Mouse (Mus musculus): ENCODE measurements around the gene Wipf1.
"Not testable (repeated sequence)": the region's sequence is repeated elsewhere in the genome, so short reads cannot be mapped to it uniquely, and the experiment has no call there.

Wipf1 gene

DNA sequence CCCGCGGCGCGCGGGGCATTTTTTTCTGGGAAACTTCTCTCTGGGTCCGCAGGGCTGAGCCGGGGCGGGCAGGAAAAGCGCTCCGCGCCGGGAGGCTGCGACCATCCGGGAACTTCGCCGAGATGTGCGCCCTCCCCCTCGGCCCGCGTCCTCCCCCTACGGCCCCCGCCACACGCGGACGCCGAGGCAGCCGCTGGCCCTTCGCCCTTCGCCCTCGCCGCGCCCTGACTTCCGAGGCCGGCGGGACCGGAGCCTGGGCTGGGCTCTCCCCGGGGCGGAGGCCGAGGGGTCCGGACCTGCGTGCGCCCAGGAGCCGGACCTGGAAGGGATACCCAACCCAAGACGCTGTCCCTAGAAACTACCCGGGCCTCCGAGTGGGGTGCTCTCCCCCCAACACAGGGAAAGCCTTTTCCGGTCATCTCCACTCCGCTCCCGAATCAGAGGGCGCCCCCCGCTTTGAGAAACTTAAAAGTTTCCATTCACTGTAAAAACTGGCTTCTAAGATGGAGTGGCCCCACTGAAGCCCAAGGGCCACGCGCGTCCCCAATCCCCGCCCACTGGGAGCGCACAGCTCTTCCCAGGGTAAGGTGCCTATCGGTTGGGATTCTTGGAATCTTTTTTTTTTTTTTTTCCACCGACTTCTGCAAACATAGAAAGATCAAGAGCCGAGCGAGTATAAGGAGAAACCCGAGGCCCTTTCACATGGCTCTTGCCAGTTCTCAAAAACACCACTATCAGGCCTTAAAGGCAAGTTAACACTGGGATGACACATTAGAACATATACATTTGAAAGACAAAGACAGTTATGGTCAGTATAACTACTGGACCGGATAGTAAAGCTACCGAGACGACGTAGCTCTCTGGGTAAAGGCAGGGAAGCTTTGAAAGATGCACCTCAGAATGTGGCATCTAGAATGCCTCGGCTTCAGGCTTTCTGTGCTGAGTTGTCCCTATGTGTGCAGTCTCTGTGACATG is at the start of gene Wipf1:
Gene Wipf1, minus strand, starts transcription at position 379 of the 975 bp plus-strand sequence.
- DNase-seq (ENCODE audit: low spot score in 2 of 2) = peak in 1 of 2 experiments; percentile 37

DNA sequence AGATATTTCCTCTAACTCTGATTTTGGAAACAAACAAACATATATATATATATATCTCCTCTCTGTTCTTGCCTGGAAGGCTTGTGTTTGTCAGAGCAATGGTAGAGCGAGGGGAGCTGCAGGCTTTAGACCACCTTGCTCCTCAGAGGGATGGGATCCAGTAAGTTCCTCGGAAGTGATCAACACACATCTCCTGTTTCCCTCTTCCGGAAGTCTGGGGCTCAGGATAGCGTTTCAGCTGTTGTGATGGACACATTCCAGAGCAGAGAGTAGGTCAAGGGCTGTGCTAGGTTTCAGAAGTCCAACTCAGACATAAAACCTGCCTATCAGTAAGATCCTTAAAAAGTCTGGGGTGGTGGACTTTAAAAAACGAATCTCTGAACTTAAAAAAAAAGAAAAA is 49.6 kb upstream of the Wipf1 start:
- DNase-seq (ENCODE audit: low spot score in 2 of 2) = no peak

DNA sequence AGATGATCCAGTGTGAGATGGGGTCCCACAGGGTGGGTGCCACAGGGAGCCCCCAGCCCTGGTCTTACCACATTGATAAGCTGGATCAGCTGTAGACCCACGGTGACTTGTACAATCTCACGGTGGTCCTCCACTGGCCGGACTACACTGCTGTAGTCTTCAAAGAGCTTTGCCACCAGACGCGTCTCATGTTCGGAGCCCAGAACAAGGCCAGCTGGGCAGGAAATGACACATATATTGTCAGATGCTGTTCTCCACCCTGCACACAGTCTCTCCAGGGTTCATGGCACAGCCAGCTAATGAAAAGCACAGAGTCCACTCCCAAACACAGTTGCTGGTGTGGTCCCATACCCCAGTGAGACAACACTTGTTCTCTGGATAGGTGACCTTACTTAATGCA is 44.9 kb upstream of the Wipf1 start:
- no peak for DNase-seq (ENCODE audit: low spot score in 2 of 2)

DNA sequence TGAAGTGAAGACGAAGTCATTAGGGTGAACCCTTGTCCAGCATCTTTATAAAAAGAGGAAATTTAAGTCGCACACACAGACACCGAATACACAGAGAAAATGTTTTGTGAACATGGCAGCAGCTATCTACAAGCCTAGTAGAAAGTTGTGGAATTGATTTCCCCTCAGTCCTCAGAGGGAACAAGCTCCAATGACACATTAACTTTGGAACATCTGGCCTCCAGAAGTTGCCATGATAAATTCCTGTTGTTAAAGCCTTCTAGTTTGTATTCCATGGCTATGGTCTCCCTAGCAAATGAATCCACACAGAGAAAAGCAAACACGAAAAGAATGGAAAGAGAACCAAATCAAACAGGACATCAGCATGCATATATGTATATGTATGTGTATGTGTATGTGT is 44.0 kb upstream of the Wipf1 start:
- no peak for DNase-seq (ENCODE audit: low spot score in 2 of 2)

DNA sequence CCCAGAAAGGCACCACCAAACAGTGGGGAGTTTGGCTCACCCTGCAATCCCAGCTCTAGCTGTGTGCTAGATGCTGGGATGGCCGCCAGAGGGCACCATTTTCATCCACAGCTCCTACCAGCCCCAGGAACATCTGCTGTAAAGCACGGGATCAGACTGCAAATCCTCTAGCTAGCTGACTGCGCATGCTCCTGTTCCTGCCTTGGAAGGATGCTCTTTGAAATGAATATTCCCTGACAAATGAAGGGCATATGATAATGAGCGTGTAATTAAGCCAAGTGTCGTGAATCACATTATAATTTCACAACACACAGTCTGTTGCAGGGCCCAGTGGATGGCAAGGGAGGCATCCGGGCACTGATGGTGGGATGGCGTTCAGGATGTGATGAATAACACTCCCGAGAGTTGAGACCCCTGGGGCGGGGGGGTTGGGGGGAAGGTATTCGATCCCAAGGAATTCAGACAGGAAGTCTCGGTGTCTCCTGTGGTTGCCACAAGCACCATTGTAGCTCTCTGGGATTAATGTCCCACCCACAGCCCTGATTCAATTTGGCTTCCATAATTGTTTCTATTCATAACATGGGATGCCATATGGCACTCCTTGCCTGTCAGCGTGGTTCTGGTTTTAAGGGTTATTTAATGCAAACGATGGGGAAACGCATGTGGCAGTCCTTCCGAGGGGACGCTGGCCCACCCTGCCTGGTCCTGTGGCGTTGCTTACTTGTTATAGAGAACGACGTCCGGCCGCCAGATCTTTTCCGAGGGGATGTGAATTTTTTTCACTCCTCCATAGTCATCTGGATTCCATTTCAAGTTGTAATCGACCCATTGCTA is 43.2 kb upstream of the Wipf1 start:
- no peak for DNase-seq (ENCODE audit: low spot score in 2 of 2)

DNA sequence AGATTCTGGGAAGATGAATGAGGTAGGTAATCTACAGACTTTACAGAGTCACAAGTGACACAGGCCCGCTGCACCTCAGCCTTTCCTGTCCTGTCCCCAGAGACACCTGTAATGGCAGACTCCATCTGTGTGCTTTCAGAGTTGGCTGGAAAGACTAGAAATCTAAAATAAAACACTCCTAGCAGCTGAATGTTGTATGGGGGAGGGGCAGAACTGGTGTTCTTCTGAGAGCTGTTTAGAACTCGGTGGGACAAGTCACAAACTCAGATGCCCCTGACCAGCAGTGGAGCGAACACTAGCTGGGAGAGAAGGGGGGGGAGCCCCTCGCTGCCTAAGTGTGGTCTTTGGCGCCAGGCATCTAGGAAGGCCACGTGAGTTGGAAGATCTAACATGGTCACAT is 42.4 kb upstream of the Wipf1 start:
- no peak for DNase-seq (ENCODE audit: low spot score in 2 of 2)

DNA sequence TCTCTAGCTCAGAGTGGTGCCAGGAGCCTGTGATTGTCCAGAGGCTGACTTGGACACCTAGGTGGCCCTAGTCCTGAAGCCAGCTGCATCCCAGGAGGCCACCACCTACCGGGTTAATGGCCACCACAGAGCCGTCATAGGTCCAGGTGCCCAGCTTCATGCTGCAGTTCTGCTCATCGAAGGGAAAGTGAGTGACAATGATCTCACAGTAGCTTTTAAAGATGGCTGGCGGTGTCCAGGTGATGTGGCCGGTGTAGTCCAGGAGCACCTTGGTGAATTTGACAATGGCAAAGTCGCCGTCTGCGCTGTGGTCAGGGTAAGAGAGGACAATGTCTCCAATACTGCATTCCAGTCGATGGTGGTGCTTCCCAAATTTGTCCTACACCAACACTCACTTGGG is 41.8 kb upstream of the Wipf1 start:
- no peak for DNase-seq (ENCODE audit: low spot score in 2 of 2)

DNA sequence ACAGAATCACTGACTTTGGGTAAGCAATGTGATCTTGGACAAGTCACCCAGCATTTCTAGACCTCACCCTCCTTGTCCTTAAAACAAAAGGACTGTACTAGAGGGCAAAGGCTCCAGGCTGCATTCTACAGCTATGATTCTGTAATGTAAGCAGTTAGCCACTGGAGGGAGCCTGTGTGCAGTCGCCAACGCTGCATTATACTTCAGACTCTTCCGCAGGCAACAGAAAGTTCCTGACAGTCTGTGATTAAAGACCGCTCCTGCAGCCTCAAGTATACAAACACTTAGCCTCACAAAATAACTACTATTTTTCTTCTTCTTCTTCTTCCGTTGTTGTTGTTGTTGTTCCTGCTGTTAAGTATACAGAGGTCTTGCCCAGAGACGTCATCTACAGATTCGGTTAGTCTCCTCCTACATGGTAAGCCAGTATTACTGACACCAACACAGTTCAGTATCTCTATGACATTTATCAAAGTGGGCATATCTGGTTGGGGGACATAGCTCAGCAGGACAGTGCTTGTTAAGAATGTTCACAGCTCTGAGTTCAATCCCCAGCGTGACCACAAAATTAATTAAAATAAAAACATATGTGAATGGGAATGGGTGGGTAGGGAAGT is 37.6 kb upstream of the Wipf1 start:
- DNase-seq (ENCODE audit: low spot score in 2 of 2) = peak; percentile 55 to 61

DNA sequence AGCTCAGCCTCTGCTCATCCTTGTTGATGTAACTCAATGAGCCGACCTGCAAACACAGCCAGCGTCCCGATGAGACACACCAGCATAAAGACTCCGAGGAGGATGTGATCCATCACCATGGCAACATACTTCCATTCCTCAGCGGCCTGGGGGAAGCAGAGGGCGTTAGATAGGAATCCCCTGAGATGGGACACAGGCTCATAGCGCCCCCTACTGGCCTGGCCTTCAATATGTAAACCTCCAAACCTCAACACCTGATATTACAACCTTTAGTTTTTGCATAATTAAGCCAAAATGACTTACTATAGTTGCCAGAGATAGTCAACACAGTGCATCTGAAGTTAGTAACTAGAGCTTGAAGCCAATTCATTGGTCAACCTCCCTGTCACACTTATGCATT is 36.6 kb upstream of the Wipf1 start:
- peak in 1 of 2 experiments; percentile 29 for DNase-seq (ENCODE audit: low spot score in 2 of 2)

DNA sequence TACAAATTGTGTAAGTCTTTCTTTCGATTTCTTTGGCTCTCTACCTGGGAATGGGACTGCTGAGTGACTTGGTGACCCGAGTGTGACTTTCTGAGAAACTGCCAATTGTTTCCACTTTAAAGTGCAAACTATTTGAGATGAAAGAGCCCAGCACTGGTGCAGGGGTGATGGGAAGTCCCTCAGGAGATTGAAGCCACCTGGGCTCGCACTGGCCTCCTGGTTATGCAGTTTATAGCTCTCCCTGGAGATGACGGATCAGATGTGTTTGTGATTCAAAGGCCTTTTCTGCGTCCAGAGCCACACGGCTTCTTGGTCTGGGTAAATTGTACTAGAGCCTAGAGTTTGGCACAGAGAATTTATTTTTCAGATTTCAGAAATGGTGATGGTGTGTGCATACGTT is 34.2 kb upstream of the Wipf1 start:
- no peak for DNase-seq (ENCODE audit: low spot score in 2 of 2)

DNA sequence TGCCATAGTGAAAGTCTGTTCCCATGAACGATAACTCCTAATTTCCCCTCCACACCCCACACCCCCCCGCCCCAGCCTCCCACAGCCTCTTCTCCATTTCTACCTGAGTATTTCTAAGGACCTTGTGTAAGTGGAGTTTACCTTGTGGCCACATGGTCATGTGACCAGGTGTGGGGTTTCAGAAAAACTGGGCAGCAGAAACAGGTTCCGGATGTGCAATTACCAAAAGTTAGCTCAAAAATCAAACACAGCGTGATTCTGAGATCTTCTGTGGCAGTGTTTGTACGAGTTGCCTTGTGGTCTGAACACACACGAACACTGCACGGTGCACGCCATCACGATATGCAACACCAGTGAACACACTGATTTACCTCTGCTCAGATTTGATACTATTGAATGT is 33.1 kb upstream of the Wipf1 start:
- no peak for DNase-seq (ENCODE audit: low spot score in 2 of 2)

DNA sequence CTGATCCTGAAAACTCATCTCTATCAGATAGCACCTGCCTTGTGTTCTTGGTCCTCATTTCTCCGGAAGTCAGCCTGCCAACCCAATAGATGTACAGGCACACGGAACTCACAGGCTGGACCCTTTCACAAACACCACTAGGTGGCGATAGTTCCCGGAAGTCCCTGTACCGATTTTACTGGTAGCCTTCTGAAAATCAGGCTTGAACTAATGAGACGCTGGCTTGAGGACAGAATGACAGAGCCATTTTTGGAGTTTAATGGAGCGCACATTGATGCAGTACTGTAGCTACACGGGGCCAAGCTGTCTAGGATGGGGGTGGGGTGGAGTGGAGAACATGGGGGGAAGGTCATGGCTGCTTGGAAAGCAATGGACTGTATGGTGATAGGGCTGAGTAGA is 32.1 kb upstream of the Wipf1 start:
- DNase-seq (ENCODE audit: low spot score in 2 of 2) = peak; percentile 25 to 47

DNA sequence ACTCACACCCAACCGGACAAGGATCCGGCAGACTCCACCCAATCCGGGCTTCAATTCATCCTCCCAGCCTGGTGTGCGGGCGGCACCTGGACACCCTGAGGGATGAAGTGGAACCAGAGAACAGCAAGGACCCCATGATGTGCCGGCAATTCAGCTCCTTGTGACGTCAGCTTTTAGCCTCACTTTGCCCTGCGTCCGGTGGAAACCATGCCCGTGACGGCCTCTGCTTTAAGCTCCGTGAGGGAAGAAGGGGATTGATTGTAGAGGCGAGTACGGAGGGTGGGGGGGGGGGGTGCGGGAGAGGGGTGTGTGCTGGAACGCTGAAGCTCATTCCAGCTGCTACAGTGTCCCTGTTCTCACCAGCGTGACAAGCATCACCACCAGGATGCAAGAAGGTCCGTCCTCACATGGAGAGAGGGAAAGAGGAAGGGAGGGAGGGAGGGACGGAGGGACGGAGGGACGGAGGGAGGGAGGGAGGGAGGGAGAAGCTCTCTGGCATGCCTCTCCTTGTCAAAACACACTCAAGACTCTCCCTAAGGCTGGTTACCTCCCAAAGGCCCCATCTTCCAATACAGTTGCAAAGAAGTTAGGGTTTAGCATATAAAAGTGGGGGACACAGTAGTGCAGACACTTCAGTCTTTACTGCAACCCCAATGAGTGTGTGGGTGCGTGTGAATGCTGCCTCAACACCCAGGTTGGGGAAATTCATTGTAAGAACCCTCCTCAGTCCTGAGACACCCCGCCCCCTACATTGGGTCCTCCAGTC is 31.5 kb upstream of the Wipf1 start:
- DNase-seq (ENCODE audit: low spot score in 2 of 2) = no peak

DNA sequence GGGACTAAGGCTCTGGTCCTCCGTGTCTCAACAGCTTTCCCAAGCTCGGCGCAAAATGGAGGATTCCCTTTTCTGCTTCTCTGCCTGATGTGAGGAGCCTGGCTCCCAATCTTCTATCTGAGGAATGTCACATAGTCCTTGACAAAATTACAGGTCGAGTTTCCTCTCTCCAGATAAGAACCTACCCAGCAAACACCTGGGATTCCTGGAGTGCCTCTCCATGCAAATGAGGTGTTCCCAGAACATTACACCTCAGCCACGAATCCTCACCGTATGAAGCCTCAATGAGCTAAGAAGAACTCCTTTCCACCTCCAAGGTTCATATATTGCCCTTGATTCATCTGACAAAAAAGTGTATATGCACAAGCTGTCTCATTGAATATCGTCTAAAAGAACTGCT is 30.9 kb upstream of the Wipf1 start:
- DNase-seq (ENCODE audit: low spot score in 2 of 2) = no peak

DNA sequence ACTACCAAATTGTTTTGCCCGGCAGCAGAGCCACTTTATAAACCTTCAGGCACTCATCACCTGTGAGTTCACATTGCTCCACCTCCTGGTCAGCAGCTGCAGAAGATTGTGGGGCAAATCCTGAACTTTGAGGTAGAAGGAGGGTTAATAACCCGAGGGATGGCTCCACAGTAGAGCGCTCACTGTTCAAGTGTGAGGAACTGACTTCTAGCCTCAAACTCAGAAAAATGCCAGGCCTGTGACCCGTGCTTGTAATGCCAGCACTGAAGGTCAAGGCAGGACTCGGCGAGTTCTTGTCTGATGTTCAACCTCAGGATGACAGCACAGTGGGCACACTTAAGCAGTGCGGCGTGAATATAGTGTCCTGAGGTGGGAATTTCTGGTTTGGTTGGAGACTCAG is 28.4 kb upstream of the Wipf1 start:
- no peak for DNase-seq (ENCODE audit: low spot score in 2 of 2)

DNA sequence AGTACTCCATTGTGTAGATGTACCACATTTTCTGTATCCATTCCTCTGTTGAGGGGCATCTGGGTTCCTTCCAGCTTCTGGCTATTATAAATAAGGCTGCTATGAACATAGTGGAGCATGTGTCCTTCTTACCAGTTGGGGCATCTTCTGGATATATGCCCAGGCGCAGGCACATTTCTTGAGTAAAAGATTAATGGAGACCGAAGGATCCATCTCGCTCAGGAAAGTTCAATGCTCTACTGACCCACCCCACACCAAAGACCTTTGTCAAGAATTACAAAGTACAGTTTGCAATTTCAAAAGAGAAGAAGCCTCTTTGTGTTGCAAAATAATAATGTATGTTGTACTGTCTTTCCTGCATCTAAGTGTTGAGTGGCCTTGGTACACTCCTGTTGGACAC is 27.5 kb upstream of the Wipf1 start:
- DNase-seq (ENCODE audit: low spot score in 2 of 2) = not testable (repeated sequence)

DNA sequence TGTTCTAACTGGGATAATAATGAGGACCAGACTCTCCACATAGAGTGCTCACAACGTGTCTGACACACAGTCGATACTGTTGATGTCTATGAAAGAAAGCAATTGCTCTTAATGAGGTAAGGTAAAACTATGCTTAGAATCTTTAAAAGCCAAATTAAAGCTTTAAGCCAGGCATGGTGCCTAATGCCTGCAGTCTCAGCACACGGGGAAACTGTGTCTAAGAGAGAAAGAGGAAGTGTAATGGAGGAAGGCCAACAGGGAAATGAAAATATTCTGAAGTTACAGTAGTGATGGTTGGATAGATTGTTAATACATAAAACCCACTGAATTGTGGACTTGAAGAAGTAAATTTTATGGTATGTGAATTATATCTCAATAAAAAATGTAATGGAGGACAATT is 24.9 kb upstream of the Wipf1 start:
- DNase-seq (ENCODE audit: low spot score in 2 of 2) = peak in 1 of 2 experiments; percentile 25

DNA sequence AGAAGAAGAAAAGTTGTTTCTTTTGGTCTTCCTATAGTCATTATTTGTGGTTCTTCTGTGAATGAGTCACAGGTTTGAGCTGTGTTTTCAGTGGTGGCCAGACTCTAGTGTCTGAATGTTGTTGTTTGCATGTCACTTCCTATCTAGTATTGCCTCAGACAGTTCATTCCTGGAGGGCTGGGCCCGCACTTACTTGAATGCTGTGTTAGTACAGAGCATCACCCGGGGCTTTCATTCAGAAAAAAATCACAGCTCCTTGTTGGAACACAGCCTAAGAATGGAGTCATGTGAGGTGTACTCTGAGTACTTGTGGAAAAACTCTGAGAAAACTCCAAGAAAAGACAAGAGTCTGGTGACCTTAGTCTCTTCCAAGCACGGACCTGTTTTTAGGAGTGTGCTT is 23.4 kb upstream of the Wipf1 start:
- no peak for DNase-seq (ENCODE audit: low spot score in 2 of 2)

DNA sequence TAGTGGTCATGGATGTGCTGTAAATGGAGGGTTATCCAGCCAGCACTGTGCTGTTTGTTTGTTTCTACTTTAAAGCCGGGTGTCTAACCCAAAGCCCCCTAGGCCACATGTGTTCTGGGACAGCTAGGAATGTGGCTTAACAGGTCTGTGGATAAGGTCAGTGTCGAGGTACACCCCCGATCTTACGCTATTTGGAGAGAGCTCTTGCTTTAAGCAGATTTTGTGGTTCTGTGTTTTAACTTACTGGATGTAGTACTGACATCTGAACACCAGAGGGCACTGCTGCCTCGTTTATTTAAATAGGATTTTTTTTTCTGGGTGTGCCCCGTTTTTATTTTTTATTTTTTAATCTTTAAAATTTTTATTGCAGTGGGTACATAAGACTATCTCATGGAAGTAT is 21.2 kb upstream of the Wipf1 start:
- DNase-seq (ENCODE audit: low spot score in 2 of 2) = peak in 1 of 2 experiments; percentile 30

DNA sequence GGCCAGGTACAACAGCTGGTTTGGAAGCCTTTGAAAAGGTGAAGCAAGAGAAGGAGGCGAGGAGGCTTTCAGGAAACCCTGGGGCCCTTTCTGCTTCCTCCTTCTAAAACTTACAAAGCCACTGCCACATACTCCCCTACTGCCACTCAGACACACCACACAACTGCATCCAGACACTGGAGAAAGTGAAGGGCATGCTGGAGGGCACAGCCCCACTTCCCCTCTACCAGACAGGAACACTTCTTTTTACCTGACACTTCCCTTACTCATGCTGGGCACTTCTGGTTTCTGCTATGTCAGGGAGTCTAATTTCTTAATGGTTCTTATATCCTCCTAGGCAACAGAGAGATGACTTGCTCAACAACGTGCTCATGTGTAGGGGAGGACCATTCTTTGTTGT is 19.0 kb upstream of the Wipf1 start:
- no peak for DNase-seq (ENCODE audit: low spot score in 2 of 2)

DNA sequence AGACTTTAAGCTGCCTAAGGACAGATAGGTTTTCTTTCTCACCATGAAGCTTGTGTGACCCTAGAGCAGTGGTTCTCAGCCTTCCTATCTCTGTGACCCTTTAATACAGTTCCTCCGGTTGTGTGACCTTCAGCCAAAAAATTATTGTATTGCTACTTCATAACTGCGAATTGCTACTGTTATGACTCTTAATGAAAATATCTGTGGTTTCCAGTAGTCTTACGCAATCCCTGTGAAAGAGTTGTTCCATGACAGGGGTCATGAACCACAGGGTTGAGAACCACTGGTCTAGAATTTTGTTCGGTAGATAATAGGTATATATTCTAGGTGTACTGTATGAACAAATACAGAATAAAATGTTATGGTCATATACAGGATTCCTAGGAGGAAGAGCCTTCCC is 17.7 kb upstream of the Wipf1 start:
- DNase-seq (ENCODE audit: low spot score in 2 of 2) = no peak

DNA sequence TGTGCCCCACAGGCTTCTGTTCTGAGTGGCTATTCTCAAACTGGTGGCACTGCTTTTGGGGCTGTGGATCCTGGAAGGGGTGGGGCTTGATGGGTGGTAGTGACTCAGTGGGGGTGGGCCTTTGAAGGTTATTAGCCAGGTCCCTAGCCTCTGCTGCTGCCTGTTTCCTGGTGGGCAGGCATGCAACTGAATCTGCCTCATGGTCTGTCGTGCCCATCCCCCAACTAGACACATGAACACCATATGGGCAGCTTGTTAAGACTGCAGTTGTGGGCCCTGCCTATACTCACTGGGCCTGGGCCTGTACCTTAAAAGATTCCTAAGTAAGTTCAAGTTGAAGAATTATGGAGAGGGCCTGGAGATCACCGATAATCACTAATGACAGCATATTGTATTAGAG is 16.0 kb upstream of the Wipf1 start:
- no peak for DNase-seq (ENCODE audit: low spot score in 2 of 2)

Data from spleen, postnatal 36 days (tissue).